Mouse (Mus musculus) frontal cortex, postnatal 14 days (tissue): Measurements from ENCODE around the gene Cntnap3.
"Not testable (repeated sequence)": the region's sequence is repeated elsewhere in the genome, so short reads cannot be mapped to it uniquely, and the experiment has no call there.

ENCODE experiments used
- DNase-seq, 2 experiments: peaks; one replicate each; pipeline ENCODE4 v3.0.0; 2022; ENCODE audit warnings: low spot score in 2 of 2

Cntnap3 gene

GRCm38 (mm10) chr13:64903585-64904208 lies at the start of gene Cntnap3:
Gene Cntnap3 (minus strand): TSS chr13:64903955.
- peak; percentile 9 to 42 for DNase-seq

- no peak for DNase-seq
Measured at GRCm38 (mm10) chr13:64917191-64917590, 13.4 kb upstream of the Cntnap3 start, which contains the start of gene Spata31. Gene Spata31 (plus strand): TSS chr13:64917406.

GRCm38 (mm10) chr13:64903132-64903531 lies 623 bp downstream of the Cntnap3 start:
- no peak for DNase-seq

GRCm38 (mm10) chr13:64865397-64865796 lies 38.4 kb downstream of the Cntnap3 start:
- no peak for DNase-seq

GRCm38 (mm10) chr13:64824856-64825255 lies 78.9 kb downstream of the Cntnap3 start:
- not testable (repeated sequence) for DNase-seq

- DNase-seq = no peak
Measured at GRCm38 (mm10) chr13:64745383-64745782, 158.4 kb downstream of the Cntnap3 start.

GRCm38 (mm10) chr13:64732244-64732643 lies 171.5 kb downstream of the Cntnap3 start:
- DNase-seq = no peak

- no peak for DNase-seq
Measured at GRCm38 (mm10) chr13:64716791-64717190, 187.0 kb downstream of the Cntnap3 start.

- DNase-seq = no peak
Measured at GRCm38 (mm10) chr13:64692463-64692862, 211.3 kb downstream of the Cntnap3 start.
